Mouse (Mus musculus) lung, adult 10 weeks (tissue): ENCODE data around the gene Esp16. TPM values are rescaled to one million over a fixed set of nuclear protein-coding genes. Genes with fewer than 3 reads are reported as not detected.

Experiments
- polyA plus RNA-seq: library from polyadenylated mRNA; stranded (reverse); fragments of 350-450 nt; fragmentation: Illumina TruSeq; extraction: RNeasy Lipid Tissue Mini Kit (QIAGEN cat#74804); gene quantifications from one replicate; pipeline ENCODE4 v1.2.3, GENCODE M21; 2014; ENCODE audit warnings: low read depth, low replicate concordance; ENCODE audit not compliant: insufficient read depth

Esp16 gene
- polyA plus RNA-seq, result not detected

GRCm38 (mm10) chr17:39535842-39536241, at the start of gene Esp16:
Gene Esp16, plus strand, starts transcription at chr17:39536142.

Other genes starting within 250 kb of the Esp16 start
- gene Esp18, start 129.8 kb upstream of the Esp16 start, polyA plus RNA-seq, result not detected
- not detected for gene Esp15, start 104.8 kb downstream of the Esp16 start, polyA plus RNA-seq